Comparison of ENCODE assay signal across 14 mouse cellular contexts in the genomic region with DNA sequence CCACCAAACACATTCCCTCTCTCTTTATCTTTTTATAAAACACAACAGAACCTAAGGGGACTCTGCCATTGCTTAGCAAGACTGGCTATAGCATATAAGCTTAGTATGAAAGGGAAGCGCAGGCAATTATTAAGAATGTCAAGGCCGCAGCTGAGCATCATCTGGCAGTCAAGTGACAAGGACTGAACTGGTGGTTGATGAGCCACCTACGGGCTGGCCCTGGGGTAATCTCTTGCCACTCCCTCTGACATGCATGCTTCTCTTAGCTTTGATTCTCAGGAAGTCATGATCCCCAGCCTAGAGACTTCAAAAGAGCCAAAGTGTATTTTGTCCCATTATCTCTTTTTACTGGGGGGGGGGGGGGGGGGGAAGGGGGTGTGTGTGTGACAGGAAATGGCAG. TPM values are rescaled to one million over a fixed set of nuclear protein-coding genes. Genes with fewer than 3 reads are reported as not detected.
A peak's percentile ranks its signal among the peaks of the same experiment; 100 is the strongest.
DNase-seq lines count a peak whose midpoint lies in the region; ATAC-seq lines count a peak whose summit lies in the region.
"Had no signal": no experiment of that assay in that cellular context is flagged by ENCODE, and none has a peak within 500 bp of the region (broad histone marks: within the 10 kb centered on the region; RNA-seq: fewer than 3 reads in every experiment).

No protein-coding gene starts in this region.

- no peaks in the 10 kb centered on the region for H3K36me3 ChIP-seq in midbrain, embryonic 13.5 days
- H3K36me3 ChIP-seq in midbrain, embryonic 10.5 days, result no peaks in the 10 kb centered on the region

- no peak overlapping the region for H3K4me3 ChIP-seq in midbrain, embryonic 13.5 days (replicated peaks)
- no peak overlapping the region for H3K4me3 ChIP-seq in midbrain, embryonic 10.5 days

- H3K27ac ChIP-seq in midbrain, embryonic 13.5 days, result peak overlapping the region; percentile 53; the same call in 1 of the 2 replicates
- H3K27ac ChIP-seq in midbrain, embryonic 10.5 days (replicated peaks), result no peak overlapping the region
- H3K27ac ChIP-seq: macrophage had no signal

- WGBS in midbrain, embryonic 13.5 days, result 32% methylated on average over 3 of the region's 3 CpGs
- 47% methylated on average over 3 of the region's 3 CpGs for WGBS in midbrain, embryonic 10.5 days

- H3K4me2 ChIP-seq in midbrain, embryonic 13.5 days (replicated peaks), result no peak overlapping the region

- ATAC-seq in midbrain, embryonic 13.5 days, result peak; percentile 62
- peak; percentile 25; the same call in 1 of the 2 replicates for ATAC-seq in common myeloid progenitor, adult 5-6 weeks (replicated peaks; ENCODE audit: low read depth, poor library complexity, severe bottlenecking)
- ATAC-seq: hindbrain, embryonic 16.5 days had no signal

- no peak overlapping the region for H3K9ac ChIP-seq in midbrain, embryonic 13.5 days (replicated peaks)

- DNase-seq in adrenal gland, adult (ENCODE audit: inconsistent age in 2 of 2, low spot score in 1 of 2), result peak; percentile 72 to 84
- DNase-seq in adrenal gland, postnatal 4 days (ENCODE audit: low spot score in 2 of 2), result no peak
- no peak for DNase-seq in midbrain, embryonic 10.5 days (ENCODE audit: low spot score)
- peak; percentile 46 for DNase-seq in thymus, postnatal 25 days
- DNase-seq in yolk sac, embryonic 10.5 days (ENCODE audit: low spot score), result no peak
- no peak for DNase-seq in ovary, postnatal 36 days (ENCODE audit: low spot score)
- DNase-seq: cerebellum, postnatal 10 days; heart, adult 11 months; right cerebral cortex, postnatal 25 days had no signal

- no peaks in the 10 kb centered on the region for H3K27me3 ChIP-seq in midbrain, embryonic 13.5 days
- H3K27me3 ChIP-seq in midbrain, embryonic 10.5 days (ENCODE audit: low read depth, poor library complexity, severe bottlenecking), result no peaks in the 10 kb centered on the region

- no peaks in the 10 kb centered on the region for H3K9me3 ChIP-seq in midbrain, embryonic 13.5 days
- no peaks in the 10 kb centered on the region for H3K9me3 ChIP-seq in midbrain, embryonic 10.5 days (replicated peaks)

- peaks cover 30% of the 10 kb centered on the region for H3K4me1 ChIP-seq in midbrain, embryonic 13.5 days (replicated peaks)
- H3K4me1 ChIP-seq in midbrain, embryonic 10.5 days, result peaks cover 26% of the 10 kb centered on the region

RNA-seq across cellular contexts. Expression of gene Mfge8, which starts 41.7 kb away (rescaled TPM):
- total RNA-seq in adrenal gland, postnatal 4 days (2021), result 100 to 1,000 TPM; 327 to 347 TPM
- polyA plus RNA-seq in midbrain, embryonic 13.5 days (2015; fragmentation: Nextera tagmentation; extraction: Ambion mirVana), result 46.4 and 50.7 TPM in 2 replicates
- 94.9 and 98.1 TPM in 2 replicates for polyA plus RNA-seq in midbrain, embryonic 10.5 days (2016; fragmentation: Nextera tagmentation; extraction: Ambion mirVana)
- 19.9 and 26.4 TPM in 2 replicates for total RNA-seq in common myeloid progenitor, adult 5-6 weeks (2017)

RNA-seq across cellular contexts. Expression of gene Hapln3, which starts 59.8 kb away (rescaled TPM):
- total RNA-seq in adrenal gland, postnatal 4 days (2021), result 1 to 10 TPM; 4.1 to 4.5 TPM
- 0.84 and 1.7 TPM in 2 replicates for polyA plus RNA-seq in midbrain, embryonic 13.5 days (2015; fragmentation: Nextera tagmentation; extraction: Ambion mirVana)
- 2.7 and 3.2 TPM in 2 replicates for polyA plus RNA-seq in midbrain, embryonic 10.5 days (2016; fragmentation: Nextera tagmentation; extraction: Ambion mirVana)
- total RNA-seq in common myeloid progenitor, adult 5-6 weeks (2017), result not detected in 2 replicates
- total RNA-seq: liver, adult 2 months had no signal
- polyA plus RNA-seq: macrophage had no signal

Comparison
In these comparisons a context has a peak if more than half of its experiments do, and no peak if none do; other contexts are left out.
1. DNase-seq: peak in adrenal gland, adult (2 of 2) and thymus, postnatal 25 days (single experiment); none in adrenal gland, postnatal 4 days (0 of 2), midbrain, embryonic 10.5 days (single experiment), yolk sac, embryonic 10.5 days (single experiment) and ovary, postnatal 36 days (single experiment).
2. RNA of gene Mfge8, which starts 41.7 kb away (total RNA-seq): 327 to 347 TPM in adrenal gland, postnatal 4 days; 19.9 to 26.4 TPM in common myeloid progenitor, adult 5-6 weeks; every median in the first group is over 10 times any median in the second.